Mouse (Mus musculus) forebrain, embryonic 14.5 days (tissue): ENCODE data around the gene Dnase1. TPM values are rescaled to one million over a fixed set of nuclear protein-coding genes. Genes with fewer than 3 reads are reported as not detected.

Source experiments
- ATAC-seq: fragments of 200-750 bp; cut with Nextera tagmentation; 2 replicates; pipeline ENCODE4 v1.8.0; 2017; ENCODE audit warnings: mild to moderate bottlenecking, moderate library complexity
- DNase-seq: peaks from one replicate; pipeline ENCODE4 v3.0.0-alpha.2; 2015; ENCODE audit warnings: low spot score
- H3K27ac ChIP-seq: fragments of 300-500 bp; sonication (generic); 2 replicates; pipeline ENCODE4 v1.5.1; 2014; ENCODE audit warnings: low read depth, mild to moderate bottlenecking, control low read depth, low read length, moderate library complexity
- H3K27me3 ChIP-seq: fragments of 300-500 bp; sonication (generic); replicated peaks from 2 replicates; pipeline ENCODE4 v1.6.1; 2014; ENCODE audit warnings: low read length, control low read depth, mixed read lengths; ENCODE audit not compliant: control insufficient read depth, insufficient read depth
- H3K36me3 ChIP-seq: fragments of 300-500 bp; sonication (generic); 2 replicates; pipeline ENCODE4 v1.6.1; 2014; ENCODE audit warnings: low read length, control low read depth; ENCODE audit not compliant: control insufficient read depth, insufficient read depth
- H3K4me1 ChIP-seq: fragments of 300-500 bp; sonication (generic); 2 replicates; pipeline ENCODE4 v1.6.1; 2014; ENCODE audit warnings: antibody characterized with exemption, low read length, control low read depth; ENCODE audit not compliant: control insufficient read depth, insufficient read depth
- H3K4me2 ChIP-seq: fragments of 300-500 bp; sonication (generic); 2 replicates; pipeline ENCODE4 v1.6.1; 2014; ENCODE audit warnings: mild to moderate bottlenecking, control low read depth, low read length
- H3K4me3 ChIP-seq: fragments of 300-500 bp; sonication (generic); 2 replicates; pipeline ENCODE4 v1.5.1; 2014; ENCODE audit warnings: low read depth, low read length, control low read depth
- H3K9ac ChIP-seq: fragments of 300-500 bp; sonication (generic); 2 replicates; pipeline ENCODE4 v1.6.1; 2014; ENCODE audit warnings: mild to moderate bottlenecking, low read length, control low read depth, moderate library complexity
- H3K9me3 ChIP-seq: fragments of 300-500 bp; sonication (generic); replicated peaks from 2 replicates; pipeline ENCODE4 v1.6.1; 2016; ENCODE audit warnings: low read length, control low read depth, mixed read lengths; ENCODE audit not compliant: control insufficient read depth
- WGBS: fragments of 180-500 bp; shearing (Covaris S2); extraction: QIAGEN DNeasy Blood & Tissue Kit; methylation state at CpG from one replicate; pipeline ENCODE4 v1.1.7; 2014; 5-methylcytosine and 5-hydroxymethylcytosine counted together
- polyA plus RNA-seq: library from polyadenylated mRNA; unstranded; fragments of >200 nt; fragmentation: Nextera tagmentation; extraction: Ambion mirVana; gene quantifications from 2 replicates; pipeline ENCODE4 v1.2.1, GENCODE M21; 2014

Gene Dnase1
- polyA plus RNA-seq, 1 experiment from 2014 or later = 3.3 TPM

DNA sequence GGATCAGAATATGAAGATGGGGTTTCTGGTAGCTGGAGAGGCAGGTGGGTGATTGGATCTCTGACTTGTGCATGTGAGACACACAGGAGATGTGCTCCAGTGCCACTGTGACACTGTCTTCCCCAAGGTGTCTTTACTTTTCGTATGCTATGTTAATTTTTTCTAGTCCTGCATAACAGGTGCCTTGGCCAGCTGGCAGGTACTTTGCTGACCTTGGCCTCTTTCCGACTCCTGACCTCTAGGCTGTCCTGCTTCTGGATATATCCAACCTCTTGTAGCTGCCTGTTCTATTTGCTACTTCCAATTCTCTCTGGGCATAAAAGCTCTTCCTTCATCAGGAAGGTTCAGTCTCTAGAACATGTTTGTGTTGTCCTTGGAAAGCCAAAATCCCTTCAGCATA is 1.2 kb upstream of the Dnase1 start:
- 89% methylated on average over 2 of the region's 2 CpGs for WGBS
- no peaks in the 10 kb centered on the region for H3K27me3 ChIP-seq
- H3K4me2 ChIP-seq = no peak overlapping the region

GRCm38 (mm10) chr16:4037690-4038089 is 948 bp downstream of the Dnase1 start:
- Histone ChIP-seq H3K27me3 (no peaks in the 10 kb centered on the region), H3K4me1 (no peaks in the 10 kb centered on the region), H3K36me3 (peaks cover 56% of the 10 kb centered on the region), H3K27ac (no peak overlapping the region), H3K9me3 (no peaks in the 10 kb centered on the region), H3K9ac (no peak overlapping the region), H3K4me3 (no peak overlapping the region), H3K4me2 (no peak overlapping the region)
- ATAC-seq (no peak), DNase-seq (no peak)
- 95% methylated on average over 7 of the region's 7 CpGs for WGBS

More for the DNA sequence above, 1.2 kb upstream of the Dnase1 start:
- H3K9me3 ChIP-seq = no peaks in the 10 kb centered on the region
- H3K4me1 ChIP-seq = no peaks in the 10 kb centered on the region
- ATAC-seq = no peak
- no peak overlapping the region for H3K27ac ChIP-seq
- H3K36me3 ChIP-seq = peaks cover 41% of the 10 kb centered on the region
- no peak overlapping the region for H3K9ac ChIP-seq
- DNase-seq = no peak
- no peak overlapping the region for H3K4me3 ChIP-seq

DNA sequence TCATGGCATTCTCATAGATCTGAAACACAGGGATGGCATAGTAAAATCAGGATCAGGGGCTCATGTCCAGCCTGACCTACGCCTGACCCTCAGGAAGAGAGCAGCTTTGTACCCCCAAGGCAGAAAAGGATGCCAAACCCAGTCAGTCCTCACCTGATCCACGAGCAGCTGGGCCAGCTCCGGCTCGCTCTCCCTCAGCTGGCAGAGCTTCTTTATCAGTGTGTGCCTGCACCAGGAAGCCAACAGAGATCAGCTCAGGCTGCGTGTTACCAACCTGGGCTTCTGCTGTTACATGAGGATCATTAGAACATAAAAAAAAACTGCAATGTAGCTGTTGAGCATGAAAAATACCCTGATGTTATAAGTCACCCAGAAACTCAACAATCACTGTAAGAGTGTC is 3.5 kb downstream of the Dnase1 start:
- Histone ChIP-seq H3K4me1 (no peaks in the 10 kb centered on the region), H3K27me3 (no peaks in the 10 kb centered on the region), H3K27ac (no peak overlapping the region), H3K9me3 (no peaks in the 10 kb centered on the region), H3K9ac (no peak overlapping the region), H3K4me2 (no peak overlapping the region), H3K4me3 (no peak overlapping the region), H3K36me3 (peaks cover 77% of the 10 kb centered on the region)
- 90% methylated on average over 5 of the region's 5 CpGs for WGBS
- DNase-seq = no peak
- no peak for ATAC-seq

DNA sequence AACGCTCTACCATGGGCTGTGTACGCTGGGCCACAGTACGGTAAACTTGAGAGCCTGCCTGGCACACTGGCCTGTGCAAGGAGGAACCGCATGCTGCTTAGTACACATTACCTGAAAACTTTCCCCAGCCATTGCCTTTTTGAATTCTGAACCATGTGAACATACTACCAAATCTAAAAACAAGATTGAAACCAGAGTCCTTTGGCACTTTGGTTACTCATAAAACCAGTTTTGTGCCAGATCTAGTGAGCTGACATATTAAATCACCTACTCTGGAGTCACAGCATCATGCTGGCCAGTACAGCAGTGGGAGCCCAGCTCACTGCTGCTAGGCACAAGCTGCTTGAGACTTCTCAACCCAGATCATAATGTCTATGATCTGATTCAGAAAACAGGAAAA is 4.9 kb downstream of the Dnase1 start:
- ATAC-seq = no peak
- Histone ChIP-seq H3K4me3 (no peak overlapping the region), H3K27ac (no peak overlapping the region), H3K4me2 (no peak overlapping the region), H3K9ac (no peak overlapping the region), H3K9me3 (no peaks in the 10 kb centered on the region), H3K27me3 (no peaks in the 10 kb centered on the region), H3K36me3 (peaks cover 89% of the 10 kb centered on the region), H3K4me1 (no peaks in the 10 kb centered on the region)
- no peak for DNase-seq
- WGBS = 97% methylated on average over 4 of the region's 4 CpGs

DNA sequence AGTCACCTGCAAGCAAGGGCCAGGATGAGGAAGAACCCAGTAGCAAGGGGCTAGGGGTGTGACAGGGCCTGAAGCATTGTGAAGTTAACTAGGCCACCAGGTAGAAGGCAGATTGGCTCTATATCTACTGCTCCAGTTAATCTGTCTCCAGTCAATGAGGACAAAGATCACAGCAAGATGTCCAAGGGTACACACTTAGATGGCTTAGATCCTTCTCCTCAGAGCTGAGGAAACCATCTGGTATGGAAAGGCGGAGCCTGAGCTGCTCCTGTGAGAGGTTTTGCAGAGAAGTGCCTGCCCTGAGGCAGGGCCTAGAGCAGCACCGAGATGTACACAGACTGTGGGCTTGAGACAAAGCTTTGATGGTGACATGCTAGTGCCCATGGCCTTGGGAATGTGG is 7.4 kb downstream of the Dnase1 start:
- peaks cover 88% of the 10 kb centered on the region for H3K36me3 ChIP-seq
- DNase-seq = no peak
- no peak overlapping the region for H3K4me3 ChIP-seq
- 90% methylated on average over 2 of the region's 2 CpGs for WGBS
- no peak overlapping the region for H3K9ac ChIP-seq
- no peaks in the 10 kb centered on the region for H3K4me1 ChIP-seq
- no peak overlapping the region for H3K27ac ChIP-seq
- no peaks in the 10 kb centered on the region for H3K9me3 ChIP-seq
- H3K4me2 ChIP-seq = no peak overlapping the region
- ATAC-seq = no peak
- H3K27me3 ChIP-seq = no peaks in the 10 kb centered on the region

DNA sequence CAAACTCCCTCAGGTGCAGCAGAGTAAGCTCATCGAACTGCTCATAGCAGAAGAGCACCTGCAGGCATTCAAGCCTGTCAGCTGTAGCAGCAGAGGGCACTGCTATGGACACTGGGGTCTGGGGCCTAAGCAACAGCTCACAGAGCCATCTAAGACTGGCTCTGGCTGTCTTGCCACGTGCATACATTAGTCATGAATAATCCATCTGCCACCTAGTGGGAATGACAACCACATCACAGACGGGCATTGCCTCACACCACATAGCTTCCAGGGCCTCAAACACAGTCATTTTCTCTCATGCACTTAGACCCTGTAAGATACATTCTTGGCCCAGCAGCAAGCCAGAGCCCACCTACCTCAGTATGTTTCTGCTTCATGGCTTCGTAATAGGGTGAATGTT is 8.8 kb downstream of the Dnase1 start:
- no peak overlapping the region for H3K4me3 ChIP-seq
- DNase-seq = peak; percentile 0

GRCm38 (mm10) chr16:4052601-4053000 is 15.9 kb downstream of the Dnase1 start:
- Histone ChIP-seq H3K4me1 (no peaks in the 10 kb centered on the region), H3K4me3 (no peak overlapping the region), H3K27me3 (no peaks in the 10 kb centered on the region), H3K36me3 (peaks cover 75% of the 10 kb centered on the region), H3K9me3 (no peaks in the 10 kb centered on the region), H3K9ac (no peak overlapping the region), H3K4me2 (no peak overlapping the region), H3K27ac (no peak overlapping the region)
- ATAC-seq (no peak), DNase-seq (no peak)
- 95% methylated on average over 4 of the region's 4 CpGs for WGBS

More for the DNA sequence above, 8.8 kb downstream of the Dnase1 start:
- peaks cover 87% of the 10 kb centered on the region for H3K36me3 ChIP-seq
- no peak overlapping the region for H3K9ac ChIP-seq
- 84% methylated on average over 4 of the region's 4 CpGs for WGBS
- H3K4me1 ChIP-seq = no peaks in the 10 kb centered on the region
- H3K27me3 ChIP-seq = no peaks in the 10 kb centered on the region
- no peaks in the 10 kb centered on the region for H3K9me3 ChIP-seq
- H3K27ac ChIP-seq = no peak overlapping the region
- H3K4me2 ChIP-seq = no peak overlapping the region
- no peak for ATAC-seq

GRCm38 (mm10) chr16:4053811-4054210 is 17.1 kb downstream of the Dnase1 start:
- 84% methylated on average over 3 of the region's 3 CpGs for WGBS
- peaks cover 69% of the 10 kb centered on the region for H3K36me3 ChIP-seq

DNA sequence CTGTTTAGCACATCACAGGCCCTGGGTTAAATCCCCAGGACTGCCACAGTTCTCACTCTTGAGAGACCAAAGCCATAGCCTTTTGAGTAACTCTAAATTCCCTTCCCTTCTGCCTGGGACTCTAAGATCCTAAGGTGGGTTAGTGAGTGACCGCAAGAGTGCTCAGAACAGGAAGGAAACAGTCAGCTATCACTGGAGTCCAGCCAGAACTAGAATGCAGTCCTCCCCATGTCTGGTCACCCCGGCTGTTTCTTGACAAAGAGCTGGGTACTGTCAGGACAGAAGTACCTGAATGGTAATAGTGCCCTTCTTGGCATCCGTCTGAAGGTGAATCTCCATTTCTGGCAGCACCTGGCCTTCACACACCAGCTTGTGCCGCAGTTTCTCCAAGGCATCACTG is 28.2 kb downstream of the Dnase1 start:
- no peak for ATAC-seq
- Histone ChIP-seq H3K4me2 (no peak overlapping the region), H3K36me3 (peaks cover 75% of the 10 kb centered on the region), H3K9ac (no peak overlapping the region), H3K9me3 (no peaks in the 10 kb centered on the region), H3K4me1 (no peaks in the 10 kb centered on the region), H3K27ac (no peak overlapping the region), H3K4me3 (no peak overlapping the region), H3K27me3 (no peaks in the 10 kb centered on the region)
- DNase-seq = no peak
- WGBS = 97% methylated on average over 4 of the region's 4 CpGs

More at GRCm38 (mm10) chr16:4053811-4054210, 17.1 kb downstream of the Dnase1 start:
- Histone ChIP-seq H3K4me2 (no peak overlapping the region), H3K27ac (no peak overlapping the region), H3K4me3 (no peak overlapping the region), H3K27me3 (no peaks in the 10 kb centered on the region), H3K4me1 (no peaks in the 10 kb centered on the region), H3K9me3 (no peaks in the 10 kb centered on the region), H3K9ac (no peak overlapping the region)
- ATAC-seq = no peak
- DNase-seq = no peak
